Mouse (Mus musculus) forebrain, embryonic 13.5 days (tissue): ENCODE measurements around the gene Ndufv3. TPM values are rescaled to one million over a fixed set of nuclear protein-coding genes. Genes with fewer than 3 reads are reported as not detected.

Experiments used
- ATAC-seq: fragments of 200-750 bp; cut with Nextera tagmentation; 2 replicates; pipeline ENCODE4 v1.8.0; 2017
- H3K27ac ChIP-seq: fragments of 300-500 bp; sonication (generic); 2 replicates; pipeline ENCODE4 v1.5.1; 2015; ENCODE audit warnings: inconsistent platforms, mild to moderate bottlenecking, moderate library complexity
- H3K27me3 ChIP-seq: fragments of 300-500 bp; sonication (generic); 2 replicates; pipeline ENCODE4 v1.6.1; 2015; ENCODE audit warnings: mild to moderate bottlenecking, inconsistent platforms
- H3K36me3 ChIP-seq: fragments of 300-500 bp; sonication (generic); 2 replicates; pipeline ENCODE4 v1.6.1; 2015; ENCODE audit warnings: mild to moderate bottlenecking, inconsistent platforms; ENCODE audit not compliant: poor library complexity, severe bottlenecking
- H3K4me1 ChIP-seq: fragments of 300-500 bp; sonication (generic); 2 replicates; pipeline ENCODE4 v1.6.1; 2015; ENCODE audit warnings: inconsistent platforms
- H3K4me2 ChIP-seq: fragments of 300-500 bp; sonication (generic); 2 replicates; pipeline ENCODE4 v1.6.1; 2015; ENCODE audit warnings: inconsistent platforms, mild to moderate bottlenecking, moderate library complexity
- H3K4me3 ChIP-seq: fragments of 300-500 bp; sonication (generic); 2 replicates; pipeline ENCODE4 v1.5.1; 2015; ENCODE audit warnings: mild to moderate bottlenecking, inconsistent platforms
- H3K9ac ChIP-seq: fragments of 300-500 bp; sonication (generic); 2 replicates; pipeline ENCODE4 v1.6.1; 2015; ENCODE audit warnings: mild to moderate bottlenecking, inconsistent platforms
- H3K9me3 ChIP-seq: fragments of 300-500 bp; sonication (generic); replicated peaks from 2 replicates; pipeline ENCODE4 v1.6.1; 2016; ENCODE audit warnings: inconsistent platforms
- WGBS: fragments of 180-500 bp; shearing (Covaris S2); methylation state at CpG from one replicate; pipeline ENCODE4 v1.1.7; 2015; 5-methylcytosine and 5-hydroxymethylcytosine counted together
- polyA plus RNA-seq: library from polyadenylated mRNA; unstranded; fragments of >200 nt; fragmentation: Nextera tagmentation; extraction: Ambion mirVana; gene quantifications from 2 replicates; pipeline ENCODE4 v1.2.1, GENCODE M21; 2015

The Ndufv3 gene
- 340 and 354 TPM in 2 replicates for polyA plus RNA-seq

GRCm38 (mm10) chr17:31519946-31520838 is at the start of gene Ndufv3, which contains the start of gene Wdr4:
TSS of gene Ndufv3 (plus strand) at chr17:31520115.
TSS of gene Wdr4 (minus strand) at chr17:31519980.
- no peaks in the 10 kb centered on the region for H3K27me3 ChIP-seq
- H3K9me3 ChIP-seq, result no peaks in the 10 kb centered on the region
- under 1% methylated on average over 45 of the region's 45 CpGs for WGBS
- H3K27ac ChIP-seq, result peak within 1 kb of the TSS; percentile 78
- H3K36me3 ChIP-seq, result peaks cover 20% of the 10 kb centered on the region
- H3K4me3 ChIP-seq, result peak within 1 kb of the TSS; percentile 72
- peak within 1 kb of the TSS; percentile 77 for H3K4me2 ChIP-seq
- peak; percentile 97 for ATAC-seq
- H3K9ac ChIP-seq, result peak within 1 kb of the TSS; percentile 76
- H3K4me1 ChIP-seq, result peaks cover 23% of the 10 kb centered on the region

GRCm38 (mm10) chr17:31470766-31471418 is 49.0 kb upstream of the Ndufv3 start:
- H3K9me3 ChIP-seq, result no peaks in the 10 kb centered on the region
- H3K36me3 ChIP-seq, result peaks cover 94% of the 10 kb centered on the region
- ATAC-seq, result peak; percentile 73
- H3K4me3 ChIP-seq, result no peak overlapping the region
- H3K4me1 ChIP-seq, result peaks cover 10% of the 10 kb centered on the region
- 41% methylated on average over 5 of the region's 5 CpGs for WGBS
- no peak overlapping the region for H3K4me2 ChIP-seq
- no peak overlapping the region for H3K27ac ChIP-seq
- H3K9ac ChIP-seq, result no peak overlapping the region
- H3K27me3 ChIP-seq, result no peaks in the 10 kb centered on the region

GRCm38 (mm10) chr17:31474388-31474787 is 45.5 kb upstream of the Ndufv3 start:
- WGBS, result 85% methylated on average over 6 of the region's 6 CpGs
- Histone ChIP-seq H3K36me3 (peaks cover 74% of the 10 kb centered on the region), H3K4me1 (peaks cover 10% of the 10 kb centered on the region), H3K4me2 (no peak overlapping the region), H3K27me3 (no peaks in the 10 kb centered on the region), H3K9me3 (no peaks in the 10 kb centered on the region), H3K27ac (no peak overlapping the region), H3K4me3 (no peak overlapping the region), H3K9ac (no peak overlapping the region)
- no peak for ATAC-seq

GRCm38 (mm10) chr17:31478606-31479005 is 41.3 kb upstream of the Ndufv3 start:
- no peaks in the 10 kb centered on the region for H3K4me1 ChIP-seq

GRCm38 (mm10) chr17:31479108-31479844 is 40.6 kb upstream of the Ndufv3 start:
- no peaks in the 10 kb centered on the region for H3K4me1 ChIP-seq
- ATAC-seq, result no peak
- no peak overlapping the region for H3K4me2 ChIP-seq
- H3K36me3 ChIP-seq, result peaks cover 27% of the 10 kb centered on the region
- H3K9ac ChIP-seq, result no peak overlapping the region
- H3K27me3 ChIP-seq, result no peaks in the 10 kb centered on the region
- H3K4me3 ChIP-seq, result no peak overlapping the region
- no peaks in the 10 kb centered on the region for H3K9me3 ChIP-seq
- H3K27ac ChIP-seq, result no peak overlapping the region
- 65% methylated on average over 11 of the region's 11 CpGs for WGBS

More at GRCm38 (mm10) chr17:31478606-31479005, 41.3 kb upstream of the Ndufv3 start:
- Histone ChIP-seq H3K36me3 (peaks cover 33% of the 10 kb centered on the region), H3K4me3 (no peak overlapping the region), H3K27ac (no peak overlapping the region), H3K9ac (no peak overlapping the region), H3K4me2 (no peak overlapping the region), H3K27me3 (no peaks in the 10 kb centered on the region), H3K9me3 (no peaks in the 10 kb centered on the region)
- no peak for ATAC-seq
- 78% methylated on average over 7 of the region's 7 CpGs for WGBS

GRCm38 (mm10) chr17:31486616-31487198 is 33.2 kb upstream of the Ndufv3 start:
- Histone ChIP-seq H3K4me3 (no peak overlapping the region), H3K9me3 (no peaks in the 10 kb centered on the region), H3K27me3 (no peaks in the 10 kb centered on the region), H3K4me2 (no peak overlapping the region), H3K4me1 (no peaks in the 10 kb centered on the region), H3K9ac (0 out of 2 replicates have a peak overlapping the region, but pooled peaks have one; percentile 4), H3K36me3 (no peaks in the 10 kb centered on the region), H3K27ac (peak overlapping the region; percentile 25; the same call in 1 of the 2 replicates)
- WGBS, result 63% methylated on average over 10 of the region's 10 CpGs
- ATAC-seq, result no peak

- Histone ChIP-seq H3K4me3 (no peak overlapping the region), H3K4me2 (no peak overlapping the region), H3K27me3 (no peaks in the 10 kb centered on the region), H3K27ac (no peak overlapping the region), H3K36me3 (no peaks in the 10 kb centered on the region), H3K4me1 (no peaks in the 10 kb centered on the region), H3K9ac (0 out of 2 replicates have a peak overlapping the region, but pooled peaks have one; percentile 4), H3K9me3 (no peaks in the 10 kb centered on the region)
- no peak for ATAC-seq
- WGBS, result 21% methylated on average over 6 of the region's 6 CpGs
Observed at GRCm38 (mm10) chr17:31487433-31488060, 32.4 kb upstream of the Ndufv3 start.

GRCm38 (mm10) chr17:31491355-31491754 is 28.6 kb upstream of the Ndufv3 start:
- Histone ChIP-seq H3K27me3 (no peaks in the 10 kb centered on the region), H3K36me3 (peaks cover 15% of the 10 kb centered on the region), H3K9ac (no peak overlapping the region), H3K4me3 (no peak overlapping the region), H3K4me2 (no peak overlapping the region), H3K27ac (no peak overlapping the region), H3K9me3 (no peaks in the 10 kb centered on the region), H3K4me1 (no peaks in the 10 kb centered on the region)
- ATAC-seq, result no peak

- Histone ChIP-seq H3K36me3 (peaks cover 26% of the 10 kb centered on the region), H3K4me3 (no peak overlapping the region), H3K4me2 (no peak overlapping the region), H3K9ac (no peak overlapping the region), H3K4me1 (no peaks in the 10 kb centered on the region), H3K27ac (no peak overlapping the region), H3K27me3 (no peaks in the 10 kb centered on the region), H3K9me3 (no peaks in the 10 kb centered on the region)
- ATAC-seq, result peak; percentile 82
- WGBS, result 2% methylated on average over 2 of the region's 2 CpGs
Observed at GRCm38 (mm10) chr17:31492416-31492815, 27.5 kb upstream of the Ndufv3 start.

GRCm38 (mm10) chr17:31494989-31495388 is 24.9 kb upstream of the Ndufv3 start:
- Histone ChIP-seq H3K9me3 (no peaks in the 10 kb centered on the region), H3K4me2 (no peak overlapping the region), H3K4me1 (no peaks in the 10 kb centered on the region), H3K36me3 (peaks cover 52% of the 10 kb centered on the region), H3K27me3 (no peaks in the 10 kb centered on the region), H3K9ac (no peak overlapping the region), H3K4me3 (no peak overlapping the region), H3K27ac (no peak overlapping the region)
- WGBS, result 95% methylated on average over 1 of the region's 1 CpGs
- ATAC-seq, result no peak

- H3K9ac ChIP-seq, result no peak overlapping the region
- ATAC-seq, result no peak
- no peak overlapping the region for H3K27ac ChIP-seq
- WGBS, result 90% methylated on average over 6 of the region's 6 CpGs
- no peak overlapping the region for H3K4me2 ChIP-seq
- H3K36me3 ChIP-seq, result peaks cover 79% of the 10 kb centered on the region
- no peaks in the 10 kb centered on the region for H3K27me3 ChIP-seq
- no peak overlapping the region for H3K4me3 ChIP-seq
- H3K9me3 ChIP-seq, result no peaks in the 10 kb centered on the region
- H3K4me1 ChIP-seq, result no peaks in the 10 kb centered on the region
Observed at GRCm38 (mm10) chr17:31497726-31498125, 22.2 kb upstream of the Ndufv3 start.
